Mouse (Mus musculus): ENCODE results near the gene Hdac5. TPM values are rescaled to one million over a fixed set of nuclear protein-coding genes. Genes with fewer than 3 reads are reported as not detected.

Hdac5 gene
- polyA plus RNA-seq, 1 experiment: 96.3 TPM

DNA sequence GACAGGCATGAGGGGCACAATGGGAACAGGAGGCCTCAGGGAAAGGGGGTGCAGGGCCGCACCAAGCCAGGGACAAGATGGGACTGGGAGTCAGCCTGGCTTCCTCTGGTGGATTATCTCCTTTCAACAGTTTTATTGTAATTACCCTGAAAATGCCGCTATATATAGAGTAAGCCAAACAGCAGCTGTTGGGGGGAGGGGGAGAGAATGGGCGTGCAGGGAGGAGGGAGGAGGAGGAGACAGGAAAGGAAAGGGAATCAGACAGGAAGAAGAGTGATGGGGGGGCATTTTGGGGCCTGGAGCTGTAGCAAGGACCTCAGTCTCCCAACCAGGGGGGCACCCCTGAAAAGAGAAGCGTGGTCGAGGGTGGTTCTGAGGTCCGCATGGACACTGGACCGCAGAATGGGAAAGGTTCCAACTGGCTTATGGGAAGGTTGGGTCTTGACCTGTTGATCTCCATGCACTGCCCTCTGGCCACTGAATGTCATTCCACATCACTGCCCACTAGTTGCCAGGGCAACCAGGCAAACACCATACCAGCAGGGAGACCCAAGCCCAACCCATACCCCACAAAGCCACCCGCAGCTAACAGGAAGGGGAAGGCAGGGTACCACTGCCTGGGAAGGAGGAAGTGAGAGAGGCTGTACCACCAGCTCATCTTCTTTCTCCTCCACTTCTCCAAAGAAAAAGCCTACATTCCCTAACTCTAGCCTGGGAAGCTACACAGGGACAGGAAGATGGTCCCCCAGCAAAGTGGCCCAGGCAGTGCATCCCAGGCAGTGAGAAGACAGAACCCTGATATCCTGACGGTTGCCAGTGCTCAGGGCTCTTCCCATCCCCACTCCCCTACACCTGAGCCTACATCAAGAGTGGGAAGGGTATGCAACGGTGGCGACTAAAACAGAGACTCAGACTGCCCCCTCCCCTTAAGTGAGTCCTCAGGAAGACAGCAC is 21.9 kb downstream of the Hdac5 start:
- Histone ChIP-seq H3K4me3 (ENCODE audit: insufficient read depth, low read length) (no peak overlapping the region), H3K4me1 (ENCODE audit: control insufficient read depth, insufficient read depth, low read length) (peaks cover 27% of the 10 kb centered on the region), H3K27ac (ENCODE audit: insufficient read depth, low read depth, low read length) (peak overlapping the region; percentile 8; the same call in 1 of the 2 replicates)
- TF ChIP-seq POLR2A (IDR thresholded peaks at IDR 0.05; ENCODE audit: borderline replicate concordance, low read depth, low read length): no peak
- TF ChIP-seq CTCF (IDR thresholded peaks at IDR 0.05; ENCODE audit: low read depth, low read length): no peak

DNA sequence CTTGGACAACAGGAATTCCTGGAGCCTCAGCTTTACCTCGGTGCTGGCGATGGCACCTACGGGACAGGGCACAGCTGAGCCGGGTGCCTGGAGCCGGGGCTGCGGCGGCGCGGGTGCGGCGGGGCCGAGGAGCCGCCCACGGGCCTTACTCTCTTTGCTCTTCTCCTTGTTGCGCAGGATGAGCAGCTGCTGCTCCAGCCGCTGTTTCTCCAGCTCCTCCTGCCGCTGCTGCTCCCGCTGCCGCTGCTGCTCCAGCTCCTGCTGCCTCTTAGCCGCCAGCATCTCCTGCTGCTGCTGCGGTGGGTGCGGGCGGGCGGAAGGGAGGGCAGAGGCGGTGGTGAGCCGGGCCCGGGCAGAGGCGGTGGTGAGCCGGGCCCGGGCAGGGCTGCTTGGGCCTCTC is 23.5 kb downstream of the Hdac5 start:
- Histone ChIP-seq H3K4me3 (ENCODE audit: insufficient read depth, low read length) (no peak overlapping the region), H3K27ac (ENCODE audit: insufficient read depth, low read depth, low read length) (no peak overlapping the region), H3K4me1 (ENCODE audit: control insufficient read depth, insufficient read depth, low read length) (peaks cover 27% of the 10 kb centered on the region)
- TF ChIP-seq CTCF (IDR thresholded peaks at IDR 0.05; ENCODE audit: low read depth, low read length) (no peak), POLR2A (IDR thresholded peaks at IDR 0.05; ENCODE audit: borderline replicate concordance, low read depth, low read length) (no peak)

DNA sequence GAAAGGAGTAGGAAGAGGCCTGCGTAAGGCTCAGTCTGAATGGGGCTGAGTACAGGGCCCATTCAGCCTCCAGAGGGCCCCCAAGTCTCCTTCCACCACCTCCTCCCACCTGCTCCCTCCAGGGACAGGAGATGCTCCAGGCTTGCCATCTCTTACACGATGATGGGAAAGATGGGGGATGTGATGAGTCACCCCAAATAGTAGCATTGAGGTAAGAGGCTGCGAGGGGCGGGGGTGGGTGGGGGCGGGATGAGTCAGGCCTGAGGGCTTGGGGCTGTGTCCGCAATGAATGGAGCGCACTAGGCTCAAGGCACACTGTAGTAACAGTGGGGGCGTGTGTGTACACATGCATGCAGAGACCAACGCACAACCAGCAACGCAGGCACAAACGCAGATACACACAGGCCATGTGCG is 28.6 kb downstream of the Hdac5 start:
- Histone ChIP-seq H3K4me1 (ENCODE audit: control insufficient read depth, insufficient read depth, low read length) (no peaks in the 10 kb centered on the region), H3K27ac (ENCODE audit: insufficient read depth, low read depth, low read length) (no peak overlapping the region), H3K4me3 (ENCODE audit: insufficient read depth, low read length) (no peak overlapping the region)
- TF ChIP-seq CTCF (IDR thresholded peaks at IDR 0.05; ENCODE audit: low read depth, low read length) (no peak), POLR2A (IDR thresholded peaks at IDR 0.05; ENCODE audit: borderline replicate concordance, low read depth, low read length) (no peak)

DNA sequence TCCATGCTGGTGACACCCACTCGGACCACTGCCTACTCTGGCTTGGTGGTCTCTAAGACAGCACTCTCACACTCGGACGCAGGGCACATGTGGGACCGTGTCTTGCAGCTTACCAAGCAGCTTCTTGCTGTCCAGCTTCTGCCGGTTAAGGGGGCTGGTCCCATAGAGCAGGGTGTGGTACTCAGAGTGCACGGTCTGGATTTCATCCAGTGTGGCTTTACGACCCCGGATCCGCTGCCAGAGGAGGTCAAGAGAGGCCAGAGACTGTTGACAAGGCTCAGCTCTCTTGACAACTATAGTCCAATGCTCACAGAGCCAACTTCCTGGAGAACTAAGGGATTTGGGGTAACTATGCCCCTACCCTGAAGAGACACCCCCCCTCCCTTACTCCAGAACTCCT is 30.1 kb downstream of the Hdac5 start:
- H3K4me1 ChIP-seq (ENCODE audit: control insufficient read depth, insufficient read depth, low read length): no peaks in the 10 kb centered on the region
- no peak overlapping the region for H3K27ac ChIP-seq (ENCODE audit: insufficient read depth, low read depth, low read length)

DNA sequence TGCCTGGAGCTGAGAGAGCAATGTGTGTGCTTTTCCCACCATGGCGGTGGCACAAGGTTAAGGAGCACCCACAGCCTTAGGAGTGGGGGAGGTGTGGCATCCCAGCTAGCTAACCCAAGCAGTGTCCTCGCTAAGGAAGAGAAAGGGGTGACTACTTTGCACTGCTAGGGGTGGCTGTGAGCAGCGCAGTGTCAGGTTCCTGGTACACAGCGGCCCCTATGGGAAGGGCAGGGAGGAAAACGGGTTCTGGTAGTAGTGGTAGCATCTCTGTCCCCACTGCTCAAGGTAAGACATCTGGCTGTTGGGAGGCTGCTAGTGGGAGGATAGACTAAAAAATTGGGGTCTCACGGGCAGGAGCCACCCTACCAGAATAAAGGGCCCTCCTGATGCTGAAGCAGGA is 31.7 kb downstream of the Hdac5 start:
- Histone ChIP-seq H3K27ac (ENCODE audit: insufficient read depth, low read depth, low read length) (no peak overlapping the region), H3K4me3 (ENCODE audit: insufficient read depth, low read length) (no peak overlapping the region), H3K4me1 (ENCODE audit: control insufficient read depth, insufficient read depth, low read length) (no peaks in the 10 kb centered on the region)
- TF ChIP-seq POLR2A (IDR thresholded peaks at IDR 0.05; ENCODE audit: borderline replicate concordance, low read depth, low read length): no peak
- no peak for TF ChIP-seq CTCF (IDR thresholded peaks at IDR 0.05; ENCODE audit: low read depth, low read length)

More for the DNA sequence above, 30.1 kb downstream of the Hdac5 start:
- TF ChIP-seq POLR2A (IDR thresholded peaks at IDR 0.05; ENCODE audit: borderline replicate concordance, low read depth, low read length) (no peak), CTCF (IDR thresholded peaks at IDR 0.05; ENCODE audit: low read depth, low read length) (no peak)
- no peak overlapping the region for H3K4me3 ChIP-seq (ENCODE audit: insufficient read depth, low read length)

DNA sequence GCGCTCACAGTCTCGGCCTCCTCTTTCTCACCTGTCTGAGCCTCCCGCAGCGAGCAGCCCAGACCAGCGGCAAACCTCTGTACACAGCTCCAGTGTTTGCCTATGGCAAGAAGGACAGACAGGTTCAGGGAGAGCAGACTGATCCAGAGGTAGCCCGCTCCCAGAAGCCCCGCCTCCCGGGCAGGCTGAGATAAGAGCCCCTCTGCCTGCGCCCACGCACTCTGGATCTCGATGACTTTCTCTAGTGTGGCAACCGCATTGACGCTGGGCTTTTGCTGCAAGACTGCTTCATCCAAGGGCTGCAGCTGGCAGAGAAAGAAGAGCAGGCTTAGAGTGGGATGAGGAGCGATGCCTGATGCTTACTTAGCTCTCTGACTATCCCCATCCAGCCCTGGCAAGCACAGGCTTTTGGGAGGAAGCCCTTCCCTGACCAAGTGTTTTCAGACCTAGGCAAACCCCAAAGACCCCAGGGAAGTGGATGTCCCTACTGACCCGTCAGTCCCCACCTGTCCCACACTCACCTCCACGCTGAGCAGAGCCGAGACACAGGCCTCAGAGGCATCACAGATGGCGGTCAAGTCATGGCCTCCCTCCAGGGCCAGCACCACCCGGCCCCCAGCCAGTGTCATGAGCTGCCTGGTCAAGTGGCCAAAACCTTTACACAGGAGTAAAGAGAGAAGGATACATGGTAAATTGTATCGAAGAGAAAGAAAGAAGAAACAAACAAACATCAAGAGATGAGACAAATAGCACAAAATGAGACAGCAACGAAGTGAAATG is 33.8 kb downstream of the Hdac5 start:
- peaks cover 5% of the 10 kb centered on the region; the same call in 1 of the 2 replicates for H3K4me1 ChIP-seq (ENCODE audit: control insufficient read depth, insufficient read depth, low read length)
- no peak overlapping the region for H3K4me3 ChIP-seq (ENCODE audit: insufficient read depth, low read length)
- no peak overlapping the region for H3K27ac ChIP-seq (ENCODE audit: insufficient read depth, low read depth, low read length)
- TF ChIP-seq CTCF (IDR thresholded peaks at IDR 0.05; ENCODE audit: low read depth, low read length): no peak
- TF ChIP-seq POLR2A (IDR thresholded peaks at IDR 0.05; ENCODE audit: borderline replicate concordance, low read depth, low read length): no peak

DNA sequence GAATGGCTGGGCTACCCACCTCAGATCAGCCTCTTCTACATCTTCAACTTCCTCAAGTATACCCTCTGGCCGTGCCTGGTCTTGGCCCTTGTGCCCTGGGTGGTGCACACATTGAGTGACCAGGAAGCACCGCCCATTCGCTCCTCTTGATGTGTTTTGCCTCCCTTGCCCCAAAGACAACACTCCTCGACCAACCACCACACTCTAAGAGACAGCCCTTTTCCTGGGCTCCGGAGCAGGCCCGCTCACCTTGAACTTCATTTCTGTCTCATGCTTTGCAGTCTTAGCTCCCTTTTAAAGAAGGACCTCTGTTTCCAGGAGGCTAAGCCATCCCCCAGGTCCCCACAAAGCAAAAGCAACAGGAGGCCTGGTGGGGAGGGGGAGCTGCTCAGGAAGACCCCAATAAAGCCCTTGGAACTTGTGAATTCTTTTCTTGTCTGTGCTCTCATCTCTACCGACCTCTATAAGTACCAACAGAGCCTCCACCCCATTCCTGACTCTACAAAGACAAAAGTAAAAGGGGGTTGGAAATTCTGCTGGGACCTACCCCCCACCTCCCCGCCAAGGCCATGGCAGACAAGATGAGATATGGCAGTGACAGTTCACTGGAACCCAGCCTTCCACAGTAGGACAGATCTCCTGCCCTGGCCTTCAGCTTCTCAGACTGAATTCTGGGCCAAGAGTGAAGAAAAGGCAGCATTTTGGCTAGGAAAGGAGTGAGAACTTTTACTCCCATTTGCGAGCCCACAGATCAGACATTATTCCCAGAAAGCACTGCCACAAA is 36.1 kb downstream of the Hdac5 start:
- no peak overlapping the region for H3K4me3 ChIP-seq (ENCODE audit: insufficient read depth, low read length)
- H3K27ac ChIP-seq (ENCODE audit: insufficient read depth, low read depth, low read length): no peak overlapping the region
- peaks cover 16% of the 10 kb centered on the region for H3K4me1 ChIP-seq (ENCODE audit: control insufficient read depth, insufficient read depth, low read length)
- TF ChIP-seq POLR2A (IDR thresholded peaks at IDR 0.05; ENCODE audit: borderline replicate concordance, low read depth, low read length): no peak
- TF ChIP-seq CTCF (IDR thresholded peaks at IDR 0.05; ENCODE audit: low read depth, low read length): no peak

DNA sequence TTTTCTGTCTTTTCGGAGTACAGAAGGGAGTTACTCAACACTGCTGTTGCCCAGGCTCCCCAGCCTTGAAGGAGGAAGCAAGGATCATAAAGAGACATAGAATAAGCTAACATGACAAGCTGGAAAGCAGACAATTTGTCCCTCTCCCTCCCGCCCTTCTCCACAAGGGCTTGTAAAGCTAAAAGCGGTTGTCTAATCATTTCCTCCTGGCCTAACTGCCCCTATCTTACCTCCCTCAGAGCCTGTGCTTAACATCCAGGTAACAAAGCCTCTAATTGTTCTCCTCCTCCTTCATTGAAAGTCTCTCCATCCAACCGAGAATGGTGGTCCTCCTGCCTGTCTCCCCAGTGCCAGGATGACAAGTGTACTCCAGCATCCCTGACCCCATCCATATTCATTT is 39.1 kb downstream of the Hdac5 start:
- H3K4me1 ChIP-seq (ENCODE audit: control insufficient read depth, insufficient read depth, low read length): peaks cover 26% of the 10 kb centered on the region
- peak overlapping the region; percentile 90 for H3K4me3 ChIP-seq (ENCODE audit: insufficient read depth, low read length)
- TF ChIP-seq POLR2A (IDR thresholded peaks at IDR 0.05; ENCODE audit: borderline replicate concordance, low read depth, low read length): no peak
- TF ChIP-seq CTCF (IDR thresholded peaks at IDR 0.05; ENCODE audit: low read depth, low read length): no peak
- peak overlapping the region; percentile 76 for H3K27ac ChIP-seq (ENCODE audit: insufficient read depth, low read depth, low read length)
